Mouse (Mus musculus) NIH3T3 (cell line): Measurements from ENCODE around the gene Sh3rf3.

Source experiments
- DNase-seq: peaks from one replicate; pipeline ENCODE4 v3.0.0-alpha.2; 2012; ENCODE audit warnings: low read depth

The Sh3rf3 gene

DNA sequence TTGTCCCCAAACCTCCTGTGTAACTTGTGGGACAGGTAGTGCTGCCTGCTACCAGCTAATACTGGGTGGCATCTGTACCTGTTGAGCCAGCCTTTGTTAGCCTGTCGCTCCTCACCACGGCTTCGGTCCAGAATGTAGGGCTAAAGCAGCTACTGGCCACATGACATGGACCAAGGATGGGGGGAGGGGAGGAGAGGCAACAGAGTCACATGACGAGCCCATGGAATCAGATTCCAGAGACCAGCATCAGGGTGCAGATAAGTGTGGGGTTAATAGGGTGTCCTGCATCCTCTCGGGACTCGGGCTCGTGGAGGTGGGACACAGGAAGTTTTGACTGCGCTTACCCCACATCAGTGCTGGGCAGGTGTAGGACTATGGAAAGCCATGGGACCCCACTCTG is 292.7 kb downstream of the Sh3rf3 start:
- no peak for DNase-seq

DNA sequence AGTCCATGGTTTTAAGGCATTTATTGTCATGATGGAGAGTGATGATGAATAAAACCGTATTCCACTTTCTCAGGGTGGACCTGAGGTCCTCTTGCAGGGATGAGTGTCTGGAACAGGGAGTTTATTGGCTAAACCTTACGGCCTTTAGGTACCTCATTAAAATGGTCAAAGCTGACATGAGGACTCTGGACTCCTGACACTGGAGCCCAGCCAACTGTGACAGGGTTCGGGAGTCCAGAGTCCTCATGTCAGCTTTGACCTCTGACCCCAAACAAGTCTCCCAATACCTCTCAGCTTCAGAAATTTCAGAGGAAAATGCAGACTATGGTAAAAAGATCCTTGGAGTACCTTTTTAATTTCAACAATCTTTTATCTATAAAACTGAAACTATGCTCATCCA is 293.5 kb downstream of the Sh3rf3 start:
- DNase-seq, result no peak

DNA sequence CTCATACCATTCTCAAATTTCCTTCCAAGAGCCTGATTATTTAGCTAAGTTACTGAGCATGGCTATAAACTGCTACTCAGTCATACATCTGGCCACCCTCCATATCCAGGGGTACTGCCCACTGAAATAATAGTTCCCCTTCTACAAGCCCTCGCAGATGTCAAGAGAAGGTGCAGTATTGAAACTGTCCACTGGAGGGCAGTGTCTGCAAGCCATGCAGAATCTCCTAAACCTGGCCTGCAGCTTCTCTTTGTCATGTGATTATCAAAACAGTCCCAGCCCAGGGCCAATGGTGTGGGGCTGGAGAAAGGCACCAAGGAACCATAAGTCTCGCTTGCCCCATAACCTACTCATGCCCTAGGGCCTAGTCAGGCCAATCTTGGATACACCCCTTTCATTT is 295.9 kb downstream of the Sh3rf3 start:
- DNase-seq, result peak; percentile 89

DNA sequence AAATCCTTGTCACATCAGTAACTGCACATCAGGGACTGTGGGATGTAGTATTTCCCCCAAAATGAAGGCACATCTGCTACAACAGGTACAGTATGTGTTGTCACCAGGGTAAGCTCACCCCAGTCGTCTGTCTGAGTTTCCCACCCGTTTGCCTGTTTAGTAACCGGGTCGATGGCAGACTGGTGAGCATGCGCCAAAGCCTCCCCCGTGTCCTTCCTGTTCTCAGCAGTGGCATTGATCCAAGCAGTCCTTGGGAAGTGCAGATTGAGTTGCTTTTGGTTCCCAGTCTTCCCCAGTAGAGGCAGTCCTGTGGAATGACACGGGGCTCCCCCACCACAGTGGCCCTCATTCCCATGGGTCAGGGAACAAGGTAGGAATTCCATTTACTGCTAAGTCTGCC is 297.2 kb downstream of the Sh3rf3 start:
- DNase-seq, result no peak

DNA sequence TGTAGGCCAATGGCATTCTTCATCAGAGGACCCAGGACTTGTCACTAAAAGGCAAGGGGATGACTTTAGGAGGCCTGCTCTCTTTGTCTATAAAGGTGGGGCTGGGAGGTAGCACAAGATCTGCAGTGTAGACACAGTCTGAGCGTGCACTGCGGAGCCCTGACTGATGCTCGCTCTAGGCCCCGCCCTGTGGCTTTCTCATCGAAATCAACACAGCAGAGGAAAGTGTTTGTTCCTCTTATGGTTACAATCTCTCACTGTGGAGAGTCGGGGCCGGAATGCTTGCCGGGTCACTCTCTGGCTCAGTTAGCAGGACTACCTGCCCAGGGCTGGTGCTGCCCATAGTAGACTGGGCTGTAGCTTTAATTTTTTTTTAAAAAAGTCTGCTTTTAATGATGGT is 299.6 kb downstream of the Sh3rf3 start:
- no peak for DNase-seq

DNA sequence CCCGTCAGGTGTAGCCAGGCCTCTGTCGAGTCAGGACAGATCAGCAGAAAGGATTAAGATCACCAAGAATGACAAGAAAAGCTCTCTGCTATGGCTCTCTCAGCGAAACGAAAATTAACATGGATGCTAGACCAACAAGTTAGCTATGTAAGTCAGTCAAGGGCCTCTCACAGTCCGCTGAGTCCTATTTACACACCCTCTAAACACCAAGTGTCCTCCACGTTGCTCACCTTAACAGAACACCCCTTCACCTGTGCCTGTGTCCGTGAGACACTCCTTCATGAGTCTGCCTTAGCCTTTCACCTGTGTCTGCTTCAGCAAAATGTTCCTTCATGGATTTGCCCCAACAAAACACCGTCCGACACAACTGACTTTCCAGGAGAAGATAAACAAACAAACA is 300.2 kb downstream of the Sh3rf3 start:
- DNase-seq, result no peak

DNA sequence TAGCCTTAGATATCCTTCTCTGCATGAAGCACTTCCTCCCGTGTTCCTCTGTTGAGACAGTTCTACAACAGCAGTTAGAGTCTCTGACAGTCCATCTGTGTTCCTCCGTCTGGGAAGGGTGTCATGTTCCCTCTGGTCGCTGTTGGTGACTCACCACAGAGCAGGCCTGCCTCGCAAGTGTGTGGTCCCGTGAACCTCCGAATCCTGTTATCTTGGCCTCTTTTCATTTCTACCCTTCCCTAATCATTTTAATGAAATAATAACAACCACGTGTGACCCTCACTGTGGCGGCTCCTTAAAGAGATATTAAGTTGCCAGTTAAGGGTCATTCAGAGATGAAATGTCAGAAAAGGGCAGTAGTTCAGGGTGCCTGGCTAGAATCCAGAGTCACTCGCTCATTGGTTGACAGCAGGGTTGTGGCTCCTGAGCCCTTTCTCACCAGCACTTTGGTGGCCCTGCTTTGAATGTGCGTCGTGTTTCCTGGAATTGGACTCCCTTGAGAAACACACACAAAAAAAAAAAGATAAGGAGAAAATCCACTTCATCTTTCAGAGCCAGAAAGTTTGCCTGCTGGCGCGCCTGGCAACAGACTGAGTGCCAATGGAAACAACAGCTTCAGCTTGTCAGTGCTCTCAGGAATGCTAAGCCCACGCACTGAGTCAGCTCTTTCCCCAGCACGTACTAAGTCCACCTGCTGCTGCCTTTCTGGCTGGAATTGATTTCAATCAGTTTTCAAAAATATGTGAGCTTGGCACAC is 301.6 kb downstream of the Sh3rf3 start:
- DNase-seq, result peak; percentile 57

DNA sequence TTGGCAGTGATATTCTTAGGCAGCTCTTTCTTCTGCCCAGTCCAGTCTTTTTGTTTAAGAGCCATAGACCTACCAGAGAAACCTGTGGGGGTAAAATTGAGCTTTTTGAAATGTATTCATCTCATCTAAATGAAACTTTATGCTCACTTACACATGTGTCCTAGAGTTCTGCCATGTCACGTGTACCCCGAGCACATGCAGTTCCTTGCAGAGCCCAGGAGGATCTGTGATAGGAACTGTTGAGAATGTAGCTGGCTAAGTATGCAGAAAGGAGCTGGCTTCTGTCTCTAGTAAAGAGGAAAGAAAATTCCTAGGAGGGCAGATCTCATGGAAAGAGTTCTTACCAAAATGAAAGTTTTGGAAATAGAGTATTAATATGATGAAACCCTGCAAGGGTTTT is 302.5 kb downstream of the Sh3rf3 start:
- no peak for DNase-seq

DNA sequence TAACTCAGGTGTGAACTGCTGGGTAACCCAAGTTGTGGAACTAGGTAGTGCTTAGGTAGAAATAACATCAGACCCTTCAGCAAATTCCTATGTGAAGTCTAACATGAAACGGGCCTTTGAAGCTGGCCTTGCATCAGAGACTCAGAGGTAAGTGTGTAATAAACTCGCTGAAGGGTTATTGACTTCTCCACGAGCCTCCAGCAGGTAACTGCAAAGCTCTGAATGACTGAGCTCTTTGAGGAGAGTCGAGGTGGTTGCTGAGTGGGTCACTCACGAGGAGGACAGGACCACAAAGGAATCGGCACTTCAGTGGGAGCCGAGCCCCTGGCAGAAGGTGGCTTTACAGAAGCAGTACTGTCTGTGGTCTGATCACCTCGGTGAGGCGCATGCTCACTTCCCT is 303.2 kb downstream of the Sh3rf3 start:
- no peak for DNase-seq

DNA sequence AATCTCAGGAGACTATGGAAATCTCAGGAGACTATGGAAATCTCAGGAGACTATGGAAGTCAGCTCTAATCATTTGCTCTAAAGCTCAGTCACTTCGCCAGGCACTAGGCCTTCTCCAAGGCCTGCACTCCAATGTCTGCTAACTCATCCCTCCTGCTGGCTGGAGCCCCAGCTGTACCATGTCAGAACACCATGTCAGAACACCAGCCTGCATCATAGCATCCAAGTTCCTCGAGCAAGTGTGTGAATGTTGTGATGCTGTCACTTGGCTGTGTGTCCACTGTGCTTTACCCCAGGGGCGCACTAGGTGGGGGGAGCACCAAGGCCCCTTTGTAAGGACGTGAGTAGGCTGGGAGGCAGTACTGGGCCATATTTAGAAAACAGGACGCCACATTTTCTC is 304.4 kb downstream of the Sh3rf3 start:
- DNase-seq, result no peak

DNA sequence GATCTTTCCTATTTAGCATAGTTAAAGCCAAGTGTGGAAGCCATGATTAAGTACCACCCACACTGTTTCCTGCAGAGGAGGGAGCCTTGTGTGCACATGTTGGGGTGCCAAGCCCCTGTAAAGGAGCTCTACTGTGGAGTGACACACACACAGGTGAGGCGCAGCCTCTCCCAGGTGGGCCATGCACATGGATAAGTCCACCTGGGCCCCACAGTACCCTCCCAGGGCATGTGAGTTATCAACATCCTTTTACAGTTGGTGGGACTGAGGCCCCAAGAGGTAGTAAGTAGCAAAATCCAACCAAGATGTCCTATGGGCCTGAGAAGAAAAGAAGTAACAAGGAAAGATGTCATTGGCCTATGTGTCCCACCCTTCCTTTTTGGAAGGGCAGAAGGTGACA is 305.8 kb downstream of the Sh3rf3 start:
- no peak for DNase-seq

DNA sequence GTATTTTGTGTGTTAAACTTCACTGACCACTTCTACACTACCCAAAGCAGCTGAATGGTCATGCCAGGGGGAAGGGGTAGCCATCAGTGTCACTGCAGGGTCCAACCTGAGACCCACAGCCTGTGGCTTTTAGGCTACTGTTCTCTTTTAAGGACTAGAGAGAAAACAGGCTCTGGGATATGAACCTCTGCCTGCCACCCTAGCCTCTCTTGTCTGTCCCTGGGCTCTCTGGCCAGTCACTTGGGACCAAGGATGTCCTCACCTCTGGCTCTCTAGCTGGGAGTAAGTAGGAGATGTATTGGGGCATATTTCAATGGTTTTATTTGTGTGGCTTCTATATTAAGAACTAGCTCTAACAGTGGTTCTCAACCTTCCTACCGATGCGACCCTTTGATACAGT is 306.7 kb downstream of the Sh3rf3 start:
- no peak for DNase-seq

DNA sequence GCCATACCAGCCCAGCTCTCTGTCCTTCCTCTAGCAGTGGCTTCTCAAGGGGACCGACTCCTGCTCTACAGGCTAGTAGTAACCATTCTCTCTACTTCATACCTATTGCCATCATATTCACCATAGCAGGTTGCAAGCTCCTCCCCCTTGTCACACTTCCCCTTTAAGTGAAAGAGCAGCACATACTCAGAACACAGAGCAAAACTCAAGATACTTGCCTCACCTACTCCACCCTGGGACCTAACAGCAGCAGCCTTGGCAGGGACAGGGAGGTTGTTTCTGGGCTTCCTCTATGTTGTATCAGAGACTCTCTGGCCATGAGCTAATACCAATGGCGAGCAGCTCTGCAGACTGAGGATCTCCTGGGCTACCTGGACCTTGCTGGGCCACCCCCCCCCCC is 312.3 kb downstream of the Sh3rf3 start:
- no peak for DNase-seq

DNA sequence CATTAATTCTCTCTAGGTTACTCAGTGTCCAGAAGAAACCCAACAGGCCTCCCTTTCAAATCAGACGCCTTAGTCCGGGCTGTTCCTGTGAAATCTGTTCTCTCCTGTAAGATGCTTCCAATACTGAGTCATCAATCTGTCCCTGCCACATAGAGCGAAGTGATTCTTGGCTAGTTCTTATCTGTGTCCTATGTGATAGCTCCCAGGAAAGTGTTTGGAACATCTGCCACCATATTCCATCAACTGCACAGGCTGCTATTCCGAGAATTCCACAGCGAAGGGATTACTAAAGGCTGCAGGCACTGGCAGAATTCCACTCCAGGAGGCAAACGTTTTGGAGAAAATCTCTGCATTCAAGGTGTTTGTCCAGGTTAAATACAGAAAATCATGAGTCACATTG is 314.5 kb downstream of the Sh3rf3 start:
- no peak for DNase-seq

DNA sequence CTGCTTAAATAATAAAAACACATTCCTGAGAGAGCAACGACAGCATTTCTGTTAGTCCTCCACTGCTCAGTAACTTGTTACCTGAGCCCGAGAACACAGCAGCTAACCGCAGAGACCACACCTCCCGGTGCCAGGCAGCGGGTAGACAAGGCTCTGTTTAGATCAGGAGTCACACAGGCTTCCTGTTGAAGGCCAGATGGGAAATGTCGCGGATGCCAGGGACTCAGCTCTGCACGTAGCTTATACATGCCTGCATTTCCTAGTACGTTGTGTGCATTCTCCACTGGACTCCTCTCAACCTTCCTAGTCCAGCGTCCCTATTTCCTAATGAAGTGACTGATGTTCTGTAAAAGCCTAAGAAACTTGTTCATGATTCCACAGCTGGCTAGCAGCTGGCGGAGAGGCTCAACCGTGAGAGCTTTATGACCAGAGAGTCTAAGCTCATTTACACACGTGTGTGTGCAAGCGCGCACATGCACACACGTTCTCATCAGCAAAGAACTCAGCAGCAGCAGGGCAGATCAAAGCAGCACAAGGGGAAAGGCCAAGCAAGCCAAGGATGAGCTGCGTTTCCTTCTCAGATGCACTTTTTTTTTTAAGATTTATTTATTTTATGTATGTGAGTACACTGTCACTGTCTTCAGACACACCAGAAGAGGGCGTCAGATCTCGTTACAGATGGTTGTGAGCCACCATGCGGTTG is 318.9 kb downstream of the Sh3rf3 start:
- no peak for DNase-seq

DNA sequence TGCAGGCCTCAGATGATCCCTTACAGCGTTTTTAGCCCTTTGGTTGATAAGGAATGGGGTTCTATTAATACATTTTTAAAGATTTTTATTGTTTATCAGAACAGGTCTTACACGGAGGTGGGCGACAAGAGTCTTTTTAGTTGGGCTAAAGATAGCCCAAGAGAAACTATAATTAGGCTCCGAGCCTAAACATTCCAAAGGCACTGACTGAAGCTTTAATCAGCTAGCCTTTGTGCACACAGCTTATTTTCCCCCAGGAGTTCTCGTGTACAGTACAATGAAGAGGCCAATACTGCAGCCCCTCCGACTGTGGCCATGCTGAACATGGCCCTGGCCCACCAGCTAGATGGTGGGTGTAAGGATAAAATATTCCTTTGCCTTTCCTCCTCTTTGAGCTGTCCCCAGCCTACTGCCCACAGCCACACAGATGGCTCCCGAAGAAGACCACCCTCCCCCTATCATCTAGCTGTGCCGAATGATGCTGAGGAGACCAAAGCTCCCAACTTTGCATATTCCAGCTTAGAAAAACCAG is 320.4 kb downstream of the Sh3rf3 start:
- no peak for DNase-seq

DNA sequence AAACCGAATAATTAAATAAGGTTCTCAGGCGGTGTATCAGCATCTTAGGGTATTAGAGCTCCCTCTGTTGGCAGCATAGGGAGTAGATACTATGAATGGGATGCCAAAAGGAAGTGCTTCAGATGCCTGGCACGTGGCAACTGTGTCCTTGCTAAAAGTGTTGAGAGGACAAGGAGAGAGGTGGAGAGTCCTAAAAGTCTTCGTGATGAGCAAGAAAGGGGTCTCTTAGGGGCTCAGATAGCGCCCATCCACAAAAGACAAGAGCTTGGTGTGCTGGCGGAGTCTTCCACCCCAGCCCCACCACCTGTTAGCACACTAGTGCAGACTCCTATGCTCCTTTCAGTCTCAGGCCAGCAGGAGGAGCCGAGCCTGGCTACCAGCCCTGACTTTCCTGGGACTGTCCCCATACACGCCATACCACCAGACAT is 336.8 kb downstream of the Sh3rf3 start:
- peak; percentile 88 for DNase-seq

DNA sequence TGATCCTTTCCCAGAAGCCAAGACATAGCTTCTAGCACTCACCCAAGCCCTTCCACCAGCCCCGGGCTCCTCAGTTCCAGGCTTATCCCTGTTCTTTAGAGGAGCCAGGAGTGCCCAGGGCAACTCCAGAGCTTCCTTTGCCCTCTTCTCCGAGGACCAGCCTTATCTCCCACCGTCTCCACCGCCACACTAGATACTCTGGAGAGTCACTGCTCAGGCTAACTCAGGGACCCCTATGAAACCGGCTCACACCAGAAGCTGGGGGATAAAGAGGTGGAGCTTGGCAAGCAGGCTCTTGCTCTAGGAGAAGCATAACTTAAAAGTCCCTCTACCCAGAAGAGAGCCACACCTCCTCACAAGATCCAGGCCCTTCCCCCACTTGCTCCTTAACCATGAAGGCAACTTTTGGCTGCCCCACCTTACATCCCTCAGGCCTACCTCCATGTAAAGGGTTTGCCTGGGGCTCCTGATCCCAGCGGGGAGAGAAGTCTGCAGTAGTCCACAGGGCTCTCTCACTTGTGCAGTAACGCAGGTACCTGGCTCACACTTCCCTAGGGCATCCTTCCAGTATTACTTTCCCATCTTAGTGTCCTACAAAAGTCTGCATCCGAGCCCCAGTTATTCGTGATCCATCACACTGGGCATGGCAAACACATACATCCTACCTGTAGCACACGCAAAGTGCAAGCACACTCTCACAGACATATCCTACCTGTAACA is 337.9 kb downstream of the Sh3rf3 start:
- no peak for DNase-seq

DNA sequence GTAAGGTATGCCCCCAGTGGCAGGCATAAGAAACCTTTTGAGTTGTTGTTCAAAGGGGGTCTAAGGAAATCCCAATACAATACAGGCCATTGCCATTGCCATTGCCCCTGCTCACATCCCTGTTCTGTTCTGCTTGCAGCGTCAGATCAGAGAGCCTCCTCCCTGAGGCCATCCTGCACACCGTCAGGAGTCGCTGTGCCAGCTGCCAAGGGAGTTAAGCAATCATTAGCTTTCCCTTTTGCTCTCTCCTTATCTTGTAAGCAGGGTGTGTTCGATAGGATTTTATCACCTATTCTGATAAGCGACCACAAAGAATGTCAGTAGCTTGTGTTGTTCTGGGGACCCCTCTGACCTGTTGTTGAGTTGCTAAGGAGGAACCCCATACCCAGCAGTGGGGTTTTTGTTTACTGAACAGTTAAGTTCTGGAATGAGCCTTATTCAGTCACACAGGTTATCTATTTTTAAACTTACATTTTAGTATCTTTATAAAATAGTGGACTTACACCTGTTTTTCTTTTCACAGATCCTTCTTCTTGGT is 339.5 kb downstream of the Sh3rf3 start:
- peak; percentile 40 for DNase-seq

DNA sequence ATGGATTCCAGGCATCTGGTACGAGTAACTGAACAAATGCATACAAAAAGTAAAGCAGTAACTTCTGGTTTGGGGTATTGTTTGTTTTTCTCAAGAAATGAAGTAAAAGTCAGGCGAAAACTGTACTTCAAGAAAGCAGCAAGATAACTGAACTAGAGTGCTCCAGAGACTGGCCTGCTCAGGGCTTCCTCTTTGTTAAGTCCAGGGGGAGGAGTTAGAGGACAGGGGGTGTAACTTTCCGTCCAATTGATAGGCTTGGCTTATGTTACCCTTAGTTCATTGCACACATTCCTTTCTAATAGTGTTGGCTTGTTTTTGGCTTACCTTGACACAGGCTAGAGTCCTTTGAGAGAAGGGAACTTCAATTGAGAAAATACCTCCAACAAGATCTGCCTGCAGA is 345.5 kb downstream of the Sh3rf3 start:
- DNase-seq, result no peak

DNA sequence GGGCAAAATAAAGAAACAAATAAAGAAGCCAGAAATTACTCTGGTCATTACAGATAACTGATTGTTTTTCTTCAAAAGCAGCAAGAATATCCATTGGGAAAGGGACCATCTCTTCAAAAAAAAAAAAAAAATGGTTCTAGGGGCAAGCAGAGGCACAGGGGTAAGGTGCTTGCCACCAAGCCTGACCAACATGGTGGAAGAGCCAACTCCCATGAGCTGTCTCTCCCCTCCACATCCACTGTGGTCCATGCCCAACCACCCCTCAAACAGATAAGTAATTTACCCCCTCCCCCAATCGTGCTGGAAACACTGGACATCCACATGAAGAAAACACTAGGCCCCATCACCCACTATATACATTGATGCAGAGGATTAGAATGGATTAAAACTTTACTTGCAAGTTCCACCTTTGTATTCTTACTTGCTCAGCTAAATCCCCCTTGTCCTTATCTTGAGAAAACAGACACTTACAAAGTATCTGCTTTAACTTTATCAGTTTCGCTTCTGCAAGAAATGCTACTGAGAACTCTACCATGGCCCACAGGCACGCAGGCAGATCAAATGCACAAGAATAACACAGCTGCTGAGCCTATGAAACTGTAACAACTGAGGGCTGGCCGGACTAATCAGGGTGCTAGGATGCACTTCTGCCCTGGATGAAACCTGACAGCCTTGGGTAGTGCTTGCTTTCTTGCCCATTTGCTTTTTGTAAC is 349.2 kb downstream of the Sh3rf3 start:
- no peak for DNase-seq
